13 mouse cellular contexts compared by ENCODE assay signal in the genomic region with DNA sequence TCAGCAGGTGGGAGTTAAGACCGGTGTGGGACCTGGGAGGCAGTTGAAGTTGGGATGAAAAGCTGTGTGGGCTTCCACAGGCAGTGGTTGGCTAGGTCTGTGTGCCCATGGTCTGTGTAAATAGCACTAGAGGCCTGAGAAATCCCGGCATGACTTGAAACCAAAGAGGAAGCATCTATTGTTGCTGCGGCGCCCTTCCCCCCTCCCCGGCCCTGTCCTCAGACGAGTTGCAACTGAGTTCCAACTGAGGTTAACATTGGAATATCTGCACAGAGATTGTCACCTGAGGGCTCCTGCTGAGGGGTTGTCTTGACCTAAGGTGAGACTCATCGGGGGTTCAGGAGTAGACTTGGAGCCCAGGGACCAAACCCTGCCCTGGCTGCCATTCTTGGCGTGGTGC.
A peak's percentile ranks its signal among the peaks of the same experiment; 100 is the strongest.
DNase-seq lines count a peak whose midpoint lies in the region; ATAC-seq and TF ChIP-seq lines count a peak whose summit lies in the region.
"Had no signal": no experiment of that assay in that cellular context is flagged by ENCODE, and none has a peak within 500 bp of the region (broad histone marks: within the 10 kb centered on the region; RNA-seq: fewer than 3 reads in every experiment).

No protein-coding gene starts in this region.

- intact Hi-C loops in heart, postnatal 14 days (cut with DNase I): no loop called here

- H3K79me2 ChIP-seq in liver, adult 2 months (ENCODE audit: control insufficient read depth, insufficient read depth, low read length): 0 out of 2 replicates have a peak, but pooled peaks cover 3% of the 10 kb centered on the region

- 18% methylated on average over 8 of the region's 8 CpGs for WGBS in liver, adult 2 months
- WGBS in liver, embryonic 11.5 days: 37% methylated on average over 8 of the region's 8 CpGs
- 53% methylated on average over 8 of the region's 8 CpGs for WGBS in olfactory bulb, adult 2 months

- H3K9me3 ChIP-seq in liver, embryonic 11.5 days (ENCODE audit: control insufficient read depth, low read length): no peaks in the 10 kb centered on the region
- H3K9me3 ChIP-seq: forebrain, embryonic 15.5 days; limb, embryonic 12.5 days had no signal

- H3K4me2 ChIP-seq in liver, embryonic 11.5 days: peak overlapping the region; percentile 18; the same call in 1 of the 2 replicates
- H3K4me2 ChIP-seq: forebrain, embryonic 15.5 days; limb, embryonic 12.5 days had no signal

- H3K36me3 ChIP-seq in liver, adult 2 months (ENCODE audit: control insufficient read depth, insufficient read depth, low read length): no peaks in the 10 kb centered on the region
- no peaks in the 10 kb centered on the region for H3K36me3 ChIP-seq in liver, embryonic 11.5 days (ENCODE audit: control insufficient read depth, insufficient read depth, low read length)
- H3K36me3 ChIP-seq: forebrain, embryonic 15.5 days; limb, embryonic 12.5 days had no signal

- no peak overlapping the region for H3K4me3 ChIP-seq in liver, adult 2 months (ENCODE audit: insufficient read depth, low read depth, low read length)
- no peak overlapping the region for H3K4me3 ChIP-seq in liver, embryonic 11.5 days (ENCODE audit: low read depth, low read length)
- no peak overlapping the region for H3K4me3 ChIP-seq in olfactory bulb, adult 2 months (ENCODE audit: insufficient read depth, low read depth, low read length)
- H3K4me3 ChIP-seq: forebrain, embryonic 15.5 days; limb, embryonic 12.5 days had no signal

- ATAC-seq in liver, embryonic 11.5 days (replicated peaks; ENCODE audit: low FRiP score): no peak
- ATAC-seq: CD4-positive, CD25-positive, alpha-beta regulatory T cell, adult 4 months; forebrain, embryonic 15.5 days had no signal

- TF ChIP-seq POLR2A in liver, adult 2 months (IDR thresholded peaks at IDR 0.05; ENCODE audit: extremely low read depth, insufficient read depth, low read length): no peak
- no peak for TF ChIP-seq POLR2A in olfactory bulb, adult 2 months (IDR thresholded peaks at IDR 0.05; ENCODE audit: insufficient read depth, low read depth, low read length)

- peaks cover 18% of the 10 kb centered on the region for H3K4me1 ChIP-seq in liver, adult 2 months (ENCODE audit: control insufficient read depth, insufficient read depth, low read length)
- H3K4me1 ChIP-seq in liver, embryonic 11.5 days (replicated peaks; ENCODE audit: control insufficient read depth, insufficient read depth, low read length): peaks cover 14% of the 10 kb centered on the region
- H3K4me1 ChIP-seq in olfactory bulb, adult 2 months (ENCODE audit: control insufficient read depth, insufficient read depth, low read length): peaks cover 92% of the 10 kb centered on the region

- TF ChIP-seq CTCF in liver, adult 2 months (IDR thresholded peaks at IDR 0.05; ENCODE audit: low read depth, low read length): no peak
- no peak for TF ChIP-seq CTCF in olfactory bulb, adult 2 months (IDR thresholded peaks at IDR 0.05; ENCODE audit: insufficient read depth, low read depth, low read length)

- no peak overlapping the region for H3K9ac ChIP-seq in liver, adult 2 months (ENCODE audit: low read depth, low read length)
- H3K9ac ChIP-seq in liver, embryonic 11.5 days (ENCODE audit: low read depth, low read length): no peak overlapping the region
- H3K9ac ChIP-seq: forebrain, embryonic 15.5 days; limb, embryonic 12.5 days had no signal

- H3K27ac ChIP-seq in liver, adult 2 months (replicated peaks; ENCODE audit: insufficient read depth, low read depth, low read length): peak overlapping the region; percentile 71
- H3K27ac ChIP-seq in liver, embryonic 11.5 days (ENCODE audit: low read depth, low read length): peak overlapping the region; percentile 45; the same call in 1 of the 2 replicates
- H3K27ac ChIP-seq in olfactory bulb, adult 2 months (ENCODE audit: insufficient read depth, low read depth, low read length): peak overlapping the region; percentile 95
- H3K27ac ChIP-seq: forebrain, embryonic 15.5 days; limb, embryonic 12.5 days had no signal

- no peak for DNase-seq in liver, adult 2 months (ENCODE audit: extremely low read depth, low read depth, low spot score)
- DNase-seq in liver (no peak), ZHBTc4 (ENCODE audit: low read depth, low spot score) (peak; percentile 41)
- no peak for DNase-seq in liver, embryonic 11.5 days (ENCODE audit: low spot score)
- no peak for DNase-seq in heart, postnatal 14 days
- no peak for DNase-seq in yolk sac, embryonic 10.5 days (ENCODE audit: low spot score)
- DNase-seq: cerebellum, adult 9-10 months; heart, postnatal 36 days; spleen, adult 18-20 months had no signal

- H3K27me3 ChIP-seq in liver, adult 2 months (ENCODE audit: control insufficient read depth, insufficient read depth, low read length): no peaks in the 10 kb centered on the region
- no peaks in the 10 kb centered on the region for H3K27me3 ChIP-seq in liver, embryonic 11.5 days (replicated peaks; ENCODE audit: control insufficient read depth, insufficient read depth, low read length)
- H3K27me3 ChIP-seq: forebrain, embryonic 15.5 days; limb, embryonic 12.5 days had no signal

Comparison
In these comparisons a context has a peak if more than half of its experiments do, and no peak if none do; other contexts are left out.
1. H3K27ac ChIP-seq: peak in every context shown above with its lines; median percentile 95 in olfactory bulb, adult 2 months; 71 in liver, adult 2 months; 45 in liver, embryonic 11.5 days.